Mouse (Mus musculus): ENCODE data around the gene Sag.

DNA sequence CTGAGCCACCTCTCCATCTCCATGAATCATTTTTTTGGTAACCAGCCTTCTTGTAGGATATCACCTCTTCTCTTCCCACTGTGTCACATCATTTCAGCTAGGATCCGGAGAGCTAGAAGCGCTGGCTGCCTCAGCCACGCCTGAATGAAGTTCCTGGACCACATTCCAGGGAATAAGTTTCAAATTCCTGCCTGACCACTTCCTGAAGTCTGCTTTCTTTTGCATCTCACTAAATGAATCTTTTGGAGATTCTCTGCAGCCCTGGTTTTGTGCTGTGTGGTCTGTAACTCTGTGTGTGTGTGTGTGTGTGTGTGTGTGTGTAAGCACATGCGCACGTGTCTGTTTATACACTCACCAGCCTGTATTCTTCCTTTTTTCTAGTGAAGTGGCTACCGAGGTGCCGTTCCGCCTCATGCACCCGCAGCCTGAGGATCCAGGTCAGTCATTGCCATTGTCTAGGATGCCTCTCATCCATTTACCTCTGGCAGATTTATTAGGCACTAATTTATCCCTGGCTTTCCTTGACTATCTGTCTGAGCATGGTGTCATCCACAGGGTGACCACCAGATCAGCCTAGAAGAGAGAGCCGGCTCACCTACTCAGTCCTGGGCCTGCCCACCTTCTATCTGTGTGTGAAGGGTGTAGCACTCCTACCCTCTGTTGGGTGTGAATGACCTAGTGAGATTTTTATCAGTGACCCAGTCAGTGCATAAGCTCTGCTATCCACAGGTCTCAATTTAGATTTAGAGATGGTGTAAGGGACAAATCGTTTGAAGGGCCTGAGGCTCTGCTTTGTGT, 37.1 kb downstream of the Sag start:
- TF ChIP-seq CTCF (IDR thresholded peaks at IDR 0.05; ENCODE audit: borderline replicate concordance, control insufficient read depth, extremely low read depth, insufficient read depth, low read length, poor library complexity) (no peak), POLR2A (IDR thresholded peaks at IDR 0.05; ENCODE audit: control insufficient read depth, extremely low read depth, insufficient read depth, low read length, poor library complexity) (no peak)
